Mouse (Mus musculus): ENCODE results near the gene Lefty2.
"Not testable (repeated sequence)": the region's sequence is repeated elsewhere in the genome, so short reads cannot be mapped to it uniquely, and the experiment has no call there.

Gene Lefty2

DNA sequence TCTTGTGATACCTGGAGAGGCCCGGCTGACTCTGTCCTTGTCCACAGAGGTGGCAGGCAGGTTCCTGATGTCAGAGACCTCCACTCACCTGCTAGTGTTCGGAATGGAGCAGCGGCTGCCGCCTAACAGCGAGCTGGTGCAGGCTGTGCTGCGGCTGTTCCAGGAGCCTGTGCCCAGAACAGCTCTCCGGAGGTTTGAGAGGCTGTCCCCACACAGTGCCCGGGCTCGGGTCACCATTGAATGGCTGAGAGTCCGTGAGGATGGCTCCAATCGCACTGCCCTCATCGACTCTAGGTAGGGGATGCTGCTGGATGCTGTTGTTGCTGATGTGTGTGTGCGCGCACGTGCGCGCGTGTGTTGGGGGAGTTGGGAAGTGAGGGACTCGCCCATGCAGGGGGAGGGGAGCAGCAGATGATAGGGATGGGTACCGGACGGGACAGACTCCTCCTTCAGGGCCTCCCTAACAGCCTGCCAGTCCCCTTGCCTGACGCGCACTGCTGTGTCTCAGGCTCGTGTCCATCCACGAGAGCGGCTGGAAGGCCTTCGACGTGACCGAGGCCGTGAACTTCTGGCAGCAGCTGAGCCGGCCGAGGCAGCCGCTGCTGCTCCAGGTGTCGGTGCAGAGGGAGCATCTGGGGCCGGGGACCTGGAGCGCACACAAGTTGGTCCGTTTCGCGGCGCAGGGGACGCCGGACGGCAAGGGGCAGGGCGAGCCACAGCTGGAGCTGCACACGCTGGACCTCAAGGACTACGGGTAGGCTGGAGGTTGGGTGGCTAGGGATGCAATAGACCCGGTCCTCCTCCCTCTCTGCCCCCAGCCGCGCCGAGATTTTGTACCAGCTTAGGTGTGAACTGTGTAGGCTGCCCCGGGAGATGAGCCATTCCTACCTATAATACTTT is 1.4 kb downstream of the Lefty2 start:
- not testable (repeated sequence) for DNase-seq (ENCODE audit: low read depth, low spot score)

GRCm38 (mm10) chr1:180901107-180901506 is 8.2 kb downstream of the Lefty2 start:
- peak; percentile 36 for DNase-seq (ENCODE audit: low read depth, low spot score)

DNA sequence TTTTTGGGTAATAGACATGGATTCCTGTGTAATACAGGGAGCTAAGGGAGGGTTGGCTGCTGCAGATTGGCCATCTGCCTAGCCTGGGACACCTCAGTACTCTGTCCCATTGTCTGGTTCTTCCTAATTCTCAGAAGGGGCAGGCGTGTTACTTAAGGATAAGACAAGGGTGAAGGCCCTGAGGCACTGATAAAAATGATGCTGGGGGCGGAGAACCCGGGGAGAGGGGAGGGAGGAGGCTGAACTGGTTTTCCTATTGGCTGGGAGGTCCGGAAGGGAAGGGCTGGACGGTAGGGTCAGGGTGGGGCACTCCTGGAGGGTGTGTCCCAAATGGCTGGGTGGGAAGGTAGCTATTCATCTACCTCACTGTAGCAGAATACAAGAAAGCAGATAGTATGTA is 10.0 kb downstream of the Lefty2 start:
- DNase-seq (ENCODE audit: low read depth, low spot score): no peak

DNA sequence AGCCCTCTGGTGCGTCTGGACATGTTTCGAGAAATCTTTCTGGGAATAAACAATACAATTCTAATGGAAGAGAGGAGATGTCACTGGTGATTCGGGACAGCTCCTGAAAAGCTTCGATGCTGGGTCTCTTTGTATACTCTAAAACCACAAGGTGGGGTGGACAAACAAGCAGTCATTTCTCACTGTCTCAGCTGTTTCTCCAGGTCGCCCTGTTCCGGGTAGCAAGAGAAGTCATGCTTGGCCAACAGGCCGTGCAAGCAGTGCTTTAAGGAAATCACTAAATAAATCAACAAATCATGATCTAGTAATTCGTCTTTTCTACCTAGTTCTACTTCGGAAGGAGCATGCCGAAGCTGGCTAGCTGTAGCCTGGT is 10.7 kb downstream of the Lefty2 start:
- DNase-seq (ENCODE audit: low read depth, low spot score): no peak

GRCm38 (mm10) chr1:180904039-180904814 is 11.3 kb downstream of the Lefty2 start, which contains the start of gene Pycr2:
Pycr2 (plus strand) TSS chr1:180904293.
- DNase-seq (ENCODE audit: low read depth, low spot score): peak; percentile 88

DNA sequence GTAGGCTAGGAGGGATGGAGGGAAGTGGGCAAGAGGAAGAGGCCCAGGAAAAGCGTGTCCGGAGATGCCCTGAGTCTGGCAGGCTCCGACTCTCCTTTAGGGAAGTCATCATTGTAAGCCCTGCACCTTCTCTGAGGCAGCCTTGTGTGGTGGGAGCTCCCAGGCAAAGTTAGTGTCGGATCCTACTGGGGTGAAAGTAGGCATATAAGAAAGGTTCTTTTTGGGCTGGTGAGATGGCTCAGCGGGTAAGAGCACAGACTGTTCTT is 11.8 kb downstream of the Lefty2 start:
- DNase-seq (ENCODE audit: low read depth, low spot score): no peak

DNA sequence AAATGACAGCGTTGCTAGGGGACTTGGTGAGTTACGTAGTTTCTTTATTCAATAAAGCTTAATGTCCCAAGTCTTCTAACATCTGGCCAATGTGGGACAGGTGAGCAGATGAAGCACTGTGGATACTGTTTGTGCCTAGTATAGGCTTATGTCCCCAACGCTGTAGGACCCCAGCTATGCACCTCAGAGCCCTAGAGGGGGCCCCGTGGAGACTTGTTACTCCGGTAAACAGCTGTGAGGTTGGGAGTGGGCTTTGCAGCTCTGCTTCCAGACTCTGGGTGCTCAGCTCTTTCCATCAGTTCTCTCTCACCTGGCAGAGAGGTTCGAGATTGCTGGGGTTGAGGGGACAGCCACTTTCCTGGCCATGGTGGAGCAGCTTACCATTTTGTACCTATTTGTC is 12.4 kb downstream of the Lefty2 start:
- no peak for DNase-seq (ENCODE audit: low read depth, low spot score)

GRCm38 (mm10) chr1:180905876-180906275 is 13.0 kb downstream of the Lefty2 start:
- no peak for DNase-seq (ENCODE audit: low read depth, low spot score)

DNA sequence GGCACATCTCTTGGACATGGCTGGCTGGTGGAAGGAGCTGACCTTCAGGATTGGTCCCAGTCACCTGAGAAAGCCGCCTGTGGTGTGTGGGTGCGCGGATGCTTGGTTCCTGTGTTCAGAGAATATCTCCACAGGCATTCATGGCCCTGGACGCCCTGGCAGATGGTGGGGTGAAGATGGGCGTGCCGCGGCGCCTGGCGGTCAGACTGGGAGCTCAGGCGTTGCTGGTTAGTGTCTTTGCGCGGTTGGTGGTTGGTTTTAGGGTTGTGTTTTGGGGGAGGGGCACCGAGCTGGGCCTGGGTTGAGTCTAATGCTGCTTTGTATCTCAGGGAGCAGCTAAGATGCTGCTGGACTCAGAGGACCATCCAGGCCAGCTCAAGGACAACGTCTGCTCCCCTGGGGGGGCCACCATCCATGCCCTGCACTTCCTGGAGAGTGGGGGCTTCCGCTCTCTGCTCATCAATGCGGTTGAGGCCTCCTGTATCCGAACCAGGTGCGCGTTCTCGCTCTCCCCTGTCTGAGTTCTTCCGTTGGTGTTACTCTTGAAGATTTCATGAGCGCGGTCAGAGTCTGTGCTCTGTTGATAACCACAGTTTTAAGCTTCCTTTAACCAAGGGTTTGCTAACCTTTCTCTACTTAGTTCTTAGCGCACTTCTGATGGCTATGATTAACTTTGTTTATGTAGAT is 13.7 kb downstream of the Lefty2 start:
- DNase-seq (ENCODE audit: low read depth, low spot score): no peak

GRCm38 (mm10) chr1:180911138-180911537 is 18.2 kb downstream of the Lefty2 start:
- no peak for DNase-seq (ENCODE audit: low read depth, low spot score)

- DNase-seq (ENCODE audit: low read depth, low spot score): no peak
Measured at GRCm38 (mm10) chr1:180911653-180912287, 18.9 kb downstream of the Lefty2 start.

DNA sequence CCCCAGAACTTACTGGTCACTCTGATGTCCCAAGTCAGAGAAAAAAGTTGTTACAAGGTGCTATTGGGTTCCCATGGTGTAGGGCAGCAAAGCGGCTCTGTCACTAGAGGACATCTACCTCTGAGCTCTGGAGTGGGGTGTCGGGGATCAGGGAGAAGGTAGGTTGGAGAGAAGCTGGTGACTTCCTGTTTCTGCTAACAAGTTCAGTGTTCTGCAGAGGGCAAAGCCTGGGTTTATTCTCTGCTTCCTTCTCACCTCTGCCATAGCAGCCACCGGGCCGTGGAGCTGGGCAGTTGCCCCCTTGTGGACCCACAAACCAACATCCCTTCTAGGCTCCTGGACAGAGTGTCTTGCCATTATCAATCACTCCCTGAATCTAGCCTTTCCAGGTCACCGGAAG is 19.9 kb downstream of the Lefty2 start:
- DNase-seq (ENCODE audit: low read depth, low spot score): no peak

DNA sequence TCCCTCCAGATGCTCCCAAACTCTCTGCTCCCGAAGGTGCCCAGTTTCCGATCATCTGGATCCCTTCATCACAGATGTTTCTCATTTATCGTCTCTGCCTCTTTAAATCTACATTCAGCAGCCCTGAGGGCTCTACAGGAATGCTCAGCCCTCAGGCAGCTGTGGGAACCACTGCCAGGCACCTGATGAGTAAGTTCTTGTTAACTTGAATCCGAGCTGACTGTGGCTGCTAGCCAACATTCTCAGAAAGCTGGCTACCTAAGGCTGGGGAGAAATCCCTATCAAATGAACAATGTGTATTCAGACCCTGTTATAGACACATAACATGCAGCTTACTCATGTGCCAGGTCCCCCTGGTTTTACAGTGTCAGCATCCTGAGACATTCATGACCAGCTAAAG is 20.9 kb downstream of the Lefty2 start:
- DNase-seq (ENCODE audit: low read depth, low spot score): no peak

- no peak for DNase-seq (ENCODE audit: low read depth, low spot score)
Measured at GRCm38 (mm10) chr1:180916425-180916824, 23.5 kb downstream of the Lefty2 start.

DNA sequence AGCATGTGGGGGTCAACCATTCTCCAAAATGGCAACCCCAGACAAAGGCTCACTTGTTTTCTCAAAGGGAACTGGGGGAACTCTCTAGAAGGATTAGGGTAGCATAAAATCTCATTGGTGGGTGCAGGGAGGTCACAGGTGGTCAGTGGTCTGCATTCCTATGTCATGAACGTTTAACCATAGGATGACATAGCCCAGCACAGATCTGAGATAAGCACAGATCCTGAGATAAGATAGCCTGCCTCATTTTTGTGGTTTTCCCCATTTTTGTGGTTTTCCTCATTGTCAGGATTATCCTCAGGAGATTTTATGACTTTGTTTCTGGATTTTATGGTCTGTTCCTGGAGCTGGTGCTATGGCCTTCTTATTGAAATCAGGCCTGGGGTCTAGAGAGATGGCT is 24.1 kb downstream of the Lefty2 start:
- no peak for DNase-seq (ENCODE audit: low read depth, low spot score)

DNA sequence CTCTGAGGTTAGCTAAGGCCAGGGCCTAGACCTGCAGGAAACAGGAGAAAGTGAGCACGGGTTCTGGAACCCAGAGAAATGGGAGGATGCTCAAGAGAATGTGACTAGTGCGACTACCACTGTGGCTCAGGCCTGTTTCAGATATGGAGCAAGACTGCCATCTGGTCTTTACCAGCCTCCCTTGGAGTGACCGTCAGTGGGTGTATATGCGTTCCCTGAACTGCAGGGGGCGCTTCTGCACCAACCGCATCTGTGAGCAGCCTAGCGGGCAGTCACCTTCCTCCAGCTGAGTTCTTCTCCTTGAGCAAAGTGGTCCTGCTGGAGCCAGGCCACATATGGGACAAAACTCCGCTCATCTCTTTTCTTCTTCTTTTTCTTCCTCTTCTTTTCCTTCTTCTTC is 26.8 kb downstream of the Lefty2 start:
- no peak for DNase-seq (ENCODE audit: low read depth, low spot score)

DNA sequence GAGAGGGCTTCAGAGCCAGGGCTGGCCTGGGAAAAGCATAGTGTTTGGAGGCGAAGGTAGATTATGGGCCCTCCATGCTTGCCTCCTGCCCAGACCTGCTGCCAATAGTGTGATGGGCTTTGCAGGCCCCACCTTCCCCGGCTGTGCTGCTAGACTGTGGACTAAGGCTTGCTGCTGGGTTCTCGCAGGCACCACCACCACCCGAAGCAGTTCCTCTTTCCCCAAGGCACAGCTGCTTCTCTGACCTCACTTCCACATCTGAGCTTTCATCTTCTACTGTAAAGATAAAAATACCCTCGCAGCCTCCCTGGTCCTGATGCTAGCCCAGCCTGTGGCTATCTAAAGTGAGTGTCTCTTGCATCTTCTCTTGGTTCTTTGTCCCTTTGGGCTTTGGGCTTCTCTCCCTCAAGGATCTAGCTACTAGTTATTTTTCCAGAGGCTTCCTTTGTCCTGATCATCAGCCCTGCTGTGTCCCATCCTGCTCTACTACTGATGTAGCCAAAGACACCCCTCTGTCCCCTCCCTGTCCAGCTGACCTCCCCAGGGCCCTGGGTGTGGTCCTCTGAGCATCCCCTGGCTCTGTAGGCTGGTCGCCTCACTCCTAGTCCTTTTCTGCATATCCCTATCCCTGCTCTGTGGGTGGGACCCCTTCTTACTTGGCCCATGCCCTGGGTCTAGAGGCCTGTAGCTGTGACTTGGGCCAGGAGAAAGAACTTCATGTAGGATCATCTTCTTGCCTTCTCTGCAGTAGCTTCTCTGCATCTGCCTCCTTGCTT is 29.6 kb downstream of the Lefty2 start:
- no peak for DNase-seq (ENCODE audit: low read depth, low spot score)

GRCm38 (mm10) chr1:180924737-180925136 is 31.8 kb downstream of the Lefty2 start:
- DNase-seq (ENCODE audit: low read depth, low spot score): no peak

DNA sequence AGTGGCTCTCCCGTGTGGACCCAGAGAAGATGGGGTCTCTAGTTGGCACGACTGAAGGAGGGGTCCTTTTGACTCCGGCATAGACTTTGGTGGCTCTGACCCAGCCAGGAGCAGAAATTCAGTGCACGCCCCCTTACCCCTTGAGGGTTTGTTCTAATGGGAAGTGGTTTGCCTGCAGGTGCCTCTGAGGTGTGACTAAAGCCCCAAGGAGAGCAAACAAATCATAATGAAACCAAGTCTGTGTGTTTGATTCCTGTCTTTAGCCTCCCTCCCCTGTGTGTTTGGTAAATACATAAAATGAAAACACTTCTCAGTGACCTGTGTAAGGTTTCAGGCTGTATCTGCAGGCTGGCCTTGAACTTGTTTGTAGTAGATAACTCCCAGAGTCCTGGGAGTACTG is 33.4 kb downstream of the Lefty2 start:
- DNase-seq (ENCODE audit: low read depth, low spot score): no peak

GRCm38 (mm10) chr1:180929599-180929998 is 36.7 kb downstream of the Lefty2 start:
- DNase-seq (ENCODE audit: low read depth, low spot score): no peak

DNA sequence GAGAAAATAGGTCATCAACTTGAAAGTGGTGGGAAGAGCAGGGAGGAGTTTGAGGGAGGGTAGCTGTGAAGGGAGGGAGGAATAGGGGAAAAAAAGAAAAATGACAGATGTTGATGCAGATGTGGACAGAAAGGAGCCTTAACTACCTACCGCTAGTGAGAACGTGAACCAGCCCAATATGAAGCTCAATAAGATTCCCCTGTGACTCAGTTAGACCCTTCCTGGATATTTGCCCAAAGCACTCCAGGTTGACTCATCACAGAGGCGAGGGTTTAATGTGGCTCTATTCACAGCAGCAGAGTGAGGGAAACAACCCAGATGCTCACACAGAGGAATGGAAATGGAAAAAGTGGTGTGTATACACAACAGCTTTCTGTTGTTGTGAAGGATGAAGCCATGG is 38.2 kb downstream of the Lefty2 start:
- no peak for DNase-seq (ENCODE audit: low read depth, low spot score)
